Mouse (Mus musculus): Measurements from ENCODE around the gene Lpp. TPM values are rescaled to one million over a fixed set of nuclear protein-coding genes. Genes with fewer than 3 reads are reported as not detected.

Gene Lpp
- polyA plus RNA-seq, 1 experiment: 15.0 TPM

DNA sequence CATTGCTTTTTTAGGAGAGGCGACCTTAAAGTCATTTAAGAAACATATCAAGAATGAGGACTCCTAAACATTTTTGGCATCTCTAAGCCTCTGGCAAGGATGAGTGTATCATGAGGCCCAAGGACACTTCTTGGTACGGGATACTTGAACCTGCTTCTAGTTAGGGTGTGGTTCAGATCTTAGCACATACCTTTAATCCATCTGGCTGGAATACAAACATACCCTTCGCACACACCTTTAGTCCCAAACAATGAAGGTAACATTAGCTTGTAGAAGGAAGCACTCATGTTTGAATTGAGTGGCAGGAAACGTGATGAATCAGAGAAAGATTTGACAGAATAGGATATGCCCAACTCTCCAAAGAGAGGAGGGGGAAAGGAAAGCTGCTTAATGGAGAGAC lies 522.2 kb downstream of the Lpp start:
- Histone ChIP-seq H3K27me3 (ENCODE audit: control insufficient read depth, insufficient read depth, low read length) (no peaks in the 10 kb centered on the region), H3K4me3 (ENCODE audit: control insufficient read depth, insufficient read depth, low read length) (no peak overlapping the region), H3K36me3 (ENCODE audit: control insufficient read depth, insufficient read depth, low read length) (no peaks in the 10 kb centered on the region), H3K27ac (ENCODE audit: control insufficient read depth, insufficient read depth, low read length) (no peak overlapping the region), H3K4me1 (replicated peaks; ENCODE audit: control insufficient read depth, insufficient read depth, low read length) (peaks cover 19% of the 10 kb centered on the region)
- no peak for DNase-seq
- TF ChIP-seq POLR2A (IDR thresholded peaks at IDR 0.05; ENCODE audit: control insufficient read depth, extremely low read depth, insufficient read depth, low read length, poor library complexity) (no peak), CTCF (IDR thresholded peaks at IDR 0.05; ENCODE audit: borderline replicate concordance, control insufficient read depth, extremely low read depth, insufficient read depth, low read length, poor library complexity) (no peak)
- WGBS: 89% methylated on average over 4 of the region's 4 CpGs

DNA sequence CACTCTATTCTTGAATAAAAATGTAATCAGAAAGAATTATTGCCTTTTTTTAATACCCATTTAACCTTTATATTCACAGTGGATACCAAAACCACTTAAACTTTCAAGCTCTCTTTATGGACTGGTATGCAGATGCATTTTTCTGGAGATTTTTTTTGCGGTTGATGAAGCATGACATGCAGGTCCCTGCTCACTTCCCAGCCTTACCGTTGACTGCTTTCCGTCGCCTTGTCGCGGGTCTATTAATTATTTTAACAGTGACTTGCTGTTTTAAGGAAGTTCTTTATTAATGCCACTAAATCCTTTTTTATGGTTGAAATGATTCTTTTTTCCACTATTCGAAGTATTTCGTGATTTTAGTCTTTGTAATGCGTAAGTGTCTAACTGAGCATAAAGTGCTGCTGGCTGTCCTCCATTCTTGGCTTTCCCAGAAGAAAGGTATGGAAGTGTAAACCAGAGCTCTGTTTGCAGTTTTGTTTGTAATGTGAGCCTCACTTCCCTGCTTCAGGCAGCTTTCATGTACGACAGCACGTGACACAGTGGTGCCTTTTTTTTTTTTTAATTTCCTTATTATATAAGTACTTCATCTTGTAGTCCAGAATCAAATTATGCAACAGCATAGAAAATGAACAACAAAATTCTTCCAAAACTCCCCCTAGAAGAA lies 526.2 kb downstream of the Lpp start:
- Histone ChIP-seq H3K4me1 (replicated peaks; ENCODE audit: control insufficient read depth, insufficient read depth, low read length) (peaks cover 2% of the 10 kb centered on the region; the same call in 1 of the 2 replicates), H3K27ac (ENCODE audit: control insufficient read depth, insufficient read depth, low read length) (no peak overlapping the region), H3K27me3 (ENCODE audit: control insufficient read depth, insufficient read depth, low read length) (no peaks in the 10 kb centered on the region), H3K36me3 (ENCODE audit: control insufficient read depth, insufficient read depth, low read length) (no peaks in the 10 kb centered on the region), H3K4me3 (ENCODE audit: control insufficient read depth, insufficient read depth, low read length) (no peak overlapping the region)
- TF ChIP-seq POLR2A (IDR thresholded peaks at IDR 0.05; ENCODE audit: control insufficient read depth, extremely low read depth, insufficient read depth, low read length, poor library complexity) (no peak), CTCF (IDR thresholded peaks at IDR 0.05; ENCODE audit: borderline replicate concordance, control insufficient read depth, extremely low read depth, insufficient read depth, low read length, poor library complexity) (no peak)
- 33% methylated on average over 11 of the region's 11 CpGs for WGBS
- no peak for DNase-seq

- no peaks in the 10 kb centered on the region for H3K27me3 ChIP-seq (ENCODE audit: control insufficient read depth, insufficient read depth, low read length)
- H3K4me1 ChIP-seq (replicated peaks; ENCODE audit: control insufficient read depth, insufficient read depth, low read length): no peaks in the 10 kb centered on the region
- no peak for DNase-seq
- no peaks in the 10 kb centered on the region for H3K36me3 ChIP-seq (ENCODE audit: control insufficient read depth, insufficient read depth, low read length)
- no peak overlapping the region for H3K4me3 ChIP-seq (ENCODE audit: control insufficient read depth, insufficient read depth, low read length)
- TF ChIP-seq CTCF (IDR thresholded peaks at IDR 0.05; ENCODE audit: borderline replicate concordance, control insufficient read depth, extremely low read depth, insufficient read depth, low read length, poor library complexity): no peak
- TF ChIP-seq POLR2A (IDR thresholded peaks at IDR 0.05; ENCODE audit: control insufficient read depth, extremely low read depth, insufficient read depth, low read length, poor library complexity): no peak
- H3K27ac ChIP-seq (ENCODE audit: control insufficient read depth, insufficient read depth, low read length): no peak overlapping the region
Observed at GRCm38 (mm10) chr16:24930070-24930469, 536.8 kb downstream of the Lpp start.

GRCm38 (mm10) chr16:24930621-24931020 lies 537.3 kb downstream of the Lpp start:
- H3K4me1 ChIP-seq (replicated peaks; ENCODE audit: control insufficient read depth, insufficient read depth, low read length): no peaks in the 10 kb centered on the region
- H3K27me3 ChIP-seq (ENCODE audit: control insufficient read depth, insufficient read depth, low read length): no peaks in the 10 kb centered on the region
- H3K4me3 ChIP-seq (ENCODE audit: control insufficient read depth, insufficient read depth, low read length): no peak overlapping the region
- H3K27ac ChIP-seq (ENCODE audit: control insufficient read depth, insufficient read depth, low read length): no peak overlapping the region
- WGBS: 50% methylated on average over 5 of the region's 5 CpGs
- no peaks in the 10 kb centered on the region for H3K36me3 ChIP-seq (ENCODE audit: control insufficient read depth, insufficient read depth, low read length)
- TF ChIP-seq CTCF (IDR thresholded peaks at IDR 0.05; ENCODE audit: borderline replicate concordance, control insufficient read depth, extremely low read depth, insufficient read depth, low read length, poor library complexity) (no peak), POLR2A (IDR thresholded peaks at IDR 0.05; ENCODE audit: control insufficient read depth, extremely low read depth, insufficient read depth, low read length, poor library complexity) (no peak)
- no peak for DNase-seq

- no peak for TF ChIP-seq CTCF (IDR thresholded peaks at IDR 0.05; ENCODE audit: borderline replicate concordance, control insufficient read depth, extremely low read depth, insufficient read depth, low read length, poor library complexity)
- TF ChIP-seq POLR2A (IDR thresholded peaks at IDR 0.05; ENCODE audit: control insufficient read depth, extremely low read depth, insufficient read depth, low read length, poor library complexity): no peak
- H3K4me1 ChIP-seq (replicated peaks; ENCODE audit: control insufficient read depth, insufficient read depth, low read length): no peaks in the 10 kb centered on the region
- DNase-seq: no peak
- H3K27me3 ChIP-seq (ENCODE audit: control insufficient read depth, insufficient read depth, low read length): no peaks in the 10 kb centered on the region
- no peak overlapping the region for H3K4me3 ChIP-seq (ENCODE audit: control insufficient read depth, insufficient read depth, low read length)
- no peak overlapping the region for H3K27ac ChIP-seq (ENCODE audit: control insufficient read depth, insufficient read depth, low read length)
- 94% methylated on average over 3 of the region's 3 CpGs for WGBS
- no peaks in the 10 kb centered on the region for H3K36me3 ChIP-seq (ENCODE audit: control insufficient read depth, insufficient read depth, low read length)
Observed at GRCm38 (mm10) chr16:24932816-24933215, 539.5 kb downstream of the Lpp start.

DNA sequence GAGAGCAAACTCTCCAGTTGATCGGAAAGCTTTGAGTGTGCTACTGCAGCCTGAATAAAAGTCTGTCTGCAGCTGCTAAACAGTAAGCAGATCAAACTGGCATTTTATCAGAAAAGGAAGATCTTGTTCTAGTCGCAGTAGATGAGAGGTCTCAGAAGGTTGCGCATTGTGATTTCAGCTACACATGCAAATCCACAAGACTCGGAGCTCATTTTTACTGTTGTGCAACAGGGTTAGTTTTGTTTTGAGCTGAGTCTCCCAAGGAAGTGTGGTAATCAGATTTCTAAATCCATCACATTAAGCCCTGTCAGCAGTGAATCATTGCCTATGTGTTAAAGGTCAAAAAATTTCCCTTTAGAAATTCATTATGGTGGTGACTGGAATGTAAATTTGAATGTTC lies 540.4 kb downstream of the Lpp start:
- TF ChIP-seq CTCF (IDR thresholded peaks at IDR 0.05; ENCODE audit: borderline replicate concordance, control insufficient read depth, extremely low read depth, insufficient read depth, low read length, poor library complexity): no peak
- no peak for TF ChIP-seq POLR2A (IDR thresholded peaks at IDR 0.05; ENCODE audit: control insufficient read depth, extremely low read depth, insufficient read depth, low read length, poor library complexity)
- Histone ChIP-seq H3K4me3 (ENCODE audit: control insufficient read depth, insufficient read depth, low read length) (no peak overlapping the region), H3K4me1 (replicated peaks; ENCODE audit: control insufficient read depth, insufficient read depth, low read length) (no peaks in the 10 kb centered on the region), H3K36me3 (ENCODE audit: control insufficient read depth, insufficient read depth, low read length) (no peaks in the 10 kb centered on the region), H3K27me3 (ENCODE audit: control insufficient read depth, insufficient read depth, low read length) (no peaks in the 10 kb centered on the region), H3K27ac (ENCODE audit: control insufficient read depth, insufficient read depth, low read length) (no peak overlapping the region)
- WGBS: 83% methylated on average over 4 of the region's 4 CpGs
- no peak for DNase-seq

Measured in thymus, adult 2 months (tissue).